Mouse (Mus musculus): Measurements from ENCODE around the gene Spns3. TPM values are rescaled to one million over a fixed set of nuclear protein-coding genes. Genes with fewer than 3 reads are reported as not detected.

Spns3 gene
- polyA plus RNA-seq, 1 experiment from 2014 or later, result 12.2 TPM

DNA sequence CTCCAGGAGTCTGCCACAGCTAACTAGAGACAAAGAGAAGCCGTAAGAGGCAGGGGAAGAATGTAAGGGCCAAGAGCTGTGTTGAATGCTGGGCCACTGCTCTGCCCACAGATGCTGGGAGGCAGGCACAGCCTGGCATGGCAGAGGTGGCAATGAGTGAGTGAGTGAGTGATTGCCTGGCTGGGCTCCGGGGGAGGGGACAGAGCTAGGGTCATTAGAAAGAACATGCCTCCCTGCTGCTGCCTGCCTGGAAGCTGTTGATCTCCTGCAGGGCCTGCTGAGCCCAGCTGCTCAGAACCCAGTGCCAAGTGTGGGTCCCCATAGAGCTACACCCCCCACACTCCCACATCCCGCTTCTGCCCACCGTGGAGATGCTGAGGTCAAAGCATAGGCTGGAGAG, 52.9 kb downstream of the Spns3 start:
- Histone ChIP-seq H3K9ac (ENCODE audit: low read depth, low read length) (no peak overlapping the region), H3K36me3 (ENCODE audit: control insufficient read depth, insufficient read depth) (no peaks in the 10 kb centered on the region; the same call in 1 of the 2 replicates), H3K27me3 (replicated peaks; ENCODE audit: control insufficient read depth, insufficient read depth, low read length) (no peaks in the 10 kb centered on the region), H3K9me3 (ENCODE audit: control insufficient read depth) (no peaks in the 10 kb centered on the region), H3K4me2 (replicated peaks; ENCODE audit: low read depth) (no peak overlapping the region), H3K4me3 (ENCODE audit: low read depth, low read length) (no peak overlapping the region), H3K4me1 (replicated peaks; ENCODE audit: control insufficient read depth, insufficient read depth, low read length) (peaks cover 13% of the 10 kb centered on the region; the same call in 1 of the 2 replicates), H3K27ac (ENCODE audit: low read depth, low read length) (peak overlapping the region; percentile 87)
- no peak for TF ChIP-seq CTCF (IDR thresholded peaks at IDR 0.05; ENCODE audit: low read depth)
- no peak for ATAC-seq
- WGBS, result 51% methylated on average over 4 of the region's 4 CpGs

DNA sequence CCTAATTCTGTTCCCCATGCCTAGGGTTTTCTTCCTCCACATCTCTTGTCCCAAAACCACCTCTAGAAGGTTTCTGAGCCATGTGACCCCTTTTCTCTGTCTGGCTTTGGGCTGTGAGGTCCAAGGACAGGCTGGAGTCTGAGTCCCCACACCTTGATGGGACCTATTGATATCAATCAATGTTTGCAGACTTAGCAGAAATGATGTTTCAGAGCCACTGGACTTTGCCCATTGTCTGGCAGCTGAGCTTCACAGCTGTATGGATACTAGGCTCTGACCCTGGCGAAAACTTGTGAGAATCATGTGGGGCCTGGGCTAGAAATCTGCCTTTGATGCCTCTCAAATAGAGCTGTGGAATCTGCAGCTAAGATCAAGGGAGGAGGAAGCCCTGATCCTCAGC, 53.5 kb downstream of the Spns3 start:
- H3K4me2 ChIP-seq (replicated peaks; ENCODE audit: low read depth), result 0 out of 2 replicates have a peak overlapping the region, but pooled peaks have one; percentile 9
- ATAC-seq, result peak; percentile 70
- H3K9ac ChIP-seq (ENCODE audit: low read depth, low read length), result no peak overlapping the region
- H3K4me1 ChIP-seq (replicated peaks; ENCODE audit: control insufficient read depth, insufficient read depth, low read length), result peaks cover 13% of the 10 kb centered on the region; the same call in 1 of the 2 replicates
- TF ChIP-seq CTCF (IDR thresholded peaks at IDR 0.05; ENCODE audit: low read depth), result no peak
- 28% methylated on average over 1 of the region's 1 CpGs for WGBS
- no peaks in the 10 kb centered on the region; the same call in 1 of the 2 replicates for H3K36me3 ChIP-seq (ENCODE audit: control insufficient read depth, insufficient read depth)
- H3K27ac ChIP-seq (ENCODE audit: low read depth, low read length), result peak overlapping the region; percentile 87
- no peak overlapping the region for H3K4me3 ChIP-seq (ENCODE audit: low read depth, low read length)
- no peaks in the 10 kb centered on the region for H3K9me3 ChIP-seq (ENCODE audit: control insufficient read depth)
- no peaks in the 10 kb centered on the region for H3K27me3 ChIP-seq (replicated peaks; ENCODE audit: control insufficient read depth, insufficient read depth, low read length)

GRCm38 (mm10) chr11:72496066-72496465, 54.2 kb downstream of the Spns3 start:
- no peak overlapping the region for H3K9ac ChIP-seq (ENCODE audit: low read depth, low read length)
- peak; percentile 16; the same call in 1 of the 2 replicates for ATAC-seq
- H3K4me3 ChIP-seq (ENCODE audit: low read depth, low read length), result no peak overlapping the region
- WGBS, result 31% methylated on average over 3 of the region's 3 CpGs
- peaks cover 7% of the 10 kb centered on the region; the same call in 1 of the 2 replicates for H3K4me1 ChIP-seq (replicated peaks; ENCODE audit: control insufficient read depth, insufficient read depth, low read length)
- H3K4me2 ChIP-seq (replicated peaks; ENCODE audit: low read depth), result no peak overlapping the region
- no peaks in the 10 kb centered on the region for H3K27me3 ChIP-seq (replicated peaks; ENCODE audit: control insufficient read depth, insufficient read depth, low read length)
- H3K36me3 ChIP-seq (ENCODE audit: control insufficient read depth, insufficient read depth), result no peaks in the 10 kb centered on the region; the same call in 1 of the 2 replicates
- H3K9me3 ChIP-seq (ENCODE audit: control insufficient read depth), result no peaks in the 10 kb centered on the region
- TF ChIP-seq CTCF (IDR thresholded peaks at IDR 0.05; ENCODE audit: low read depth), result no peak
- peak overlapping the region; percentile 87 for H3K27ac ChIP-seq (ENCODE audit: low read depth, low read length)

DNA sequence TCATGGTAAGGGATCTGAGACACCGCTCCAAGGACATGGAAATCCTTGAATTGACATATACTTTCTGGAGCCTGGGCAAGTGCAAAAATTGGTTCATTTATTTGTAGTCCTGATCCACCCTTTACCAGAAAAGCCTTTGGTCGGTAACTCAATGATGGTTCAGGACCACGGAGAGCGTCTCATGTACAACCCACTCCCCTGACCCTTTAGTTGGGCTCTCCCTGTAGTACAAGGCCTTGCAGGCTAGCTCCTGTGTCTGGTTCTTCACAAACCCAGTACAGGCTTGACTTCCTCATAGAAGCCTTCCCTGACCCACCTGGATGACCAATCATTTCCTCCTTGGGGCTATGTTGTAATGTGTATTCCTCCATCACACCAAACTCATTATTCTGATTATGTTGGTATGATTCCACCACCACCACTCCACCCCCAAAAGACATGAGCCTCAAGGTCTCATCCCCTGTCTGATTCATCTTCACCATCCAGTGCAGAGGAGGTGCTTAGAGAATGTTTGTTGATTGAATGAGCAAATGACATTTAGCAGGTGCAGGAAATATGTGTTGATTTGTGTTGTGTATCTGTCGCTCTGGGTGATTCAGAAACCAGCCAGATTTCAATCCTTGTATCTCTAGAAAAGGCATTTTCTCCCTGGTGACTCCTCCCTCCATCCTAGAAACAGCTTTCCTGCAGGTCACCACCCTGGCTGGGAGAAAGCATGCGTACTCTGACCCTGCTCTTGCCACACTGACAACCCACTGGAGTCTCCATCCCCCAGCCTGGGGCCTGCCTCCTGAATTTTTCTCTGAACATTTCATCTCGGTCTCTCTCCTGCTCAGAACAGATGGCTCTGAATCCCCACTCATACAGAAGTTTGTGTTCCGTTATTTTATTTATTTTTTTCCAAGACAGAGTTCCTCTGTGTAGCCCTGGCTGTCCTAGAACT, 56.0 kb downstream of the Spns3 start:
- H3K27ac ChIP-seq (ENCODE audit: low read depth, low read length), result peak overlapping the region; percentile 51; the same call in 1 of the 2 replicates
- H3K27me3 ChIP-seq (replicated peaks; ENCODE audit: control insufficient read depth, insufficient read depth, low read length), result no peaks in the 10 kb centered on the region
- no peak overlapping the region for H3K4me3 ChIP-seq (ENCODE audit: low read depth, low read length)
- peaks cover 7% of the 10 kb centered on the region; the same call in 1 of the 2 replicates for H3K4me1 ChIP-seq (replicated peaks; ENCODE audit: control insufficient read depth, insufficient read depth, low read length)
- no peak for TF ChIP-seq CTCF (IDR thresholded peaks at IDR 0.05; ENCODE audit: low read depth)
- 45% methylated on average over 8 of the region's 8 CpGs for WGBS
- no peak overlapping the region for H3K9ac ChIP-seq (ENCODE audit: low read depth, low read length)
- no peaks in the 10 kb centered on the region; the same call in 1 of the 2 replicates for H3K36me3 ChIP-seq (ENCODE audit: control insufficient read depth, insufficient read depth)
- H3K4me2 ChIP-seq (replicated peaks; ENCODE audit: low read depth), result no peak overlapping the region; the same call in 1 of the 2 replicates
- no peaks in the 10 kb centered on the region for H3K9me3 ChIP-seq (ENCODE audit: control insufficient read depth)
- no peak for ATAC-seq

DNA sequence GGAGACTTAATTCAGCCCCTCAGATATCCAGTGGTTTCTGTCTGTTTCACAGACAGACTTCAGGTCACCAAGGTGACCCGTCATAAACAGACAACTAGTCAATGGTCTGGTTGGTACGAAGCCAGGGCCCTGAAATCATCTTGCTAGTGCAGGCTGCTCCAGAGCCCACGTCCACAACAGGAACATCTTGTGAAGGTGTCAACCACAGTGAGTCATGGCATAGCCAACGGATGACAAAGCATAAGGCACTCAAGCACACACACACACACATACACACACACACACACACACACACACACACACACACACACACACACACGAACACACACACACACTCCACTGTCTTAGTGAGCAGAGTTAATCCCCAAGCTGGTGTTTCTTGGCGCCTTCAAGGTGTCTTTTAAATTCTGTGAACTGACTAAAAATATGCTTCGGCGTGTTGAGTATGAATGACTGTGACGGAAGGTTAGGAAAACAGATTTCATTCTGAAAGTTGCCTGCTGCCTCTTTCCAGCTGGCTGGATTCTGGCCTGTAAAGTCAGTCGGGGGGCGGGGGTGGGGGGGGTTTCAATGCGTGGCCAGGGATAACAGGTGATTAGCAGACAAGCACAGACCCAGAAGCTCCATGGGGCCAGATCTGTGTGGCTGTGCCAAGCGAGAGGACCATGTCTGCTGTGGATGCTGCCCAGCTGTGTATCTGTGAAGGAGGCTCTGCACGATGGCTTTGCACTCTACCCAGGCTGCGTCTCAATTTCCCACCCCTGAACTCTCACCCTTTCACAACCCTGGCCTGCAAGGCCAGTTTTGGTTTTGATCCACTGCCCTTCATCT, 59.0 kb downstream of the Spns3 start:
- Histone ChIP-seq H3K27ac (ENCODE audit: low read depth, low read length) (no peak overlapping the region), H3K9ac (ENCODE audit: low read depth, low read length) (no peak overlapping the region), H3K4me3 (ENCODE audit: low read depth, low read length) (no peak overlapping the region), H3K36me3 (ENCODE audit: control insufficient read depth, insufficient read depth) (no peaks in the 10 kb centered on the region), H3K4me1 (replicated peaks; ENCODE audit: control insufficient read depth, insufficient read depth, low read length) (0 out of 2 replicates have a peak, but pooled peaks cover 6% of the 10 kb centered on the region), H3K4me2 (replicated peaks; ENCODE audit: low read depth) (no peak overlapping the region), H3K27me3 (replicated peaks; ENCODE audit: control insufficient read depth, insufficient read depth, low read length) (0 out of 2 replicates have a peak, but pooled peaks cover 5% of the 10 kb centered on the region), H3K9me3 (ENCODE audit: control insufficient read depth) (no peaks in the 10 kb centered on the region)
- 67% methylated on average over 15 of the region's 15 CpGs for WGBS
- no peak for ATAC-seq
- no peak for TF ChIP-seq CTCF (IDR thresholded peaks at IDR 0.05; ENCODE audit: low read depth)
